Mouse (Mus musculus) lung, embryonic 16.5 days (tissue): ENCODE measurements around the gene Cd40. TPM values are rescaled to one million over a fixed set of nuclear protein-coding genes. Genes with fewer than 3 reads are reported as not detected.

Experiments used
- ATAC-seq: fragments of 200-750 bp; cut with Nextera tagmentation; 2 replicates; pipeline ENCODE4 v1.8.0; 2017; ENCODE audit warnings: low read depth, mild to moderate bottlenecking, moderate library complexity
- H3K27ac ChIP-seq: fragments of 300-500 bp; sonication (generic); 2 replicates; pipeline ENCODE4 v1.5.1; 2014; ENCODE audit warnings: mild to moderate bottlenecking, control low read depth, low read length
- H3K27me3 ChIP-seq: fragments of 300-500 bp; sonication (generic); 2 replicates; pipeline ENCODE4 v1.6.1; 2014; ENCODE audit warnings: low read depth, low read length, mixed read lengths; ENCODE audit not compliant: control insufficient read depth, insufficient read depth
- H3K36me3 ChIP-seq: fragments of 300-500 bp; sonication (generic); 2 replicates; pipeline ENCODE4 v1.6.1; 2014; ENCODE audit warnings: low read length; ENCODE audit not compliant: control insufficient read depth, insufficient read depth
- H3K4me1 ChIP-seq: fragments of 300-500 bp; sonication (generic); replicated peaks from 2 replicates; pipeline ENCODE4 v1.6.1; 2014; ENCODE audit warnings: low read length, mixed read lengths; ENCODE audit not compliant: control insufficient read depth, insufficient read depth
- H3K4me2 ChIP-seq: fragments of 300-500 bp; sonication (generic); 2 replicates; pipeline ENCODE4 v1.6.1; 2014; ENCODE audit warnings: low read depth, low read length, control low read depth
- H3K4me3 ChIP-seq: fragments of 300-500 bp; sonication (generic); 2 replicates; pipeline ENCODE4 v1.5.1; 2014; ENCODE audit warnings: mild to moderate bottlenecking, low read length, control low read depth
- H3K9ac ChIP-seq: fragments of 300-500 bp; sonication (generic); 2 replicates; pipeline ENCODE4 v1.6.1; 2014; ENCODE audit warnings: low read length, control low read depth
- H3K9me3 ChIP-seq: fragments of 300-500 bp; sonication (generic); 2 replicates; pipeline ENCODE4 v1.6.1; 2016; ENCODE audit warnings: low read length; ENCODE audit not compliant: control insufficient read depth
- WGBS: fragments of 180-500 bp; shearing (Covaris S2); extraction: QIAGEN DNeasy Blood & Tissue Kit; methylation state at CpG from one replicate; pipeline ENCODE4 v1.1.7; 2014; 5-methylcytosine and 5-hydroxymethylcytosine counted together
- polyA plus RNA-seq: library from polyadenylated mRNA; unstranded; fragments of >200 nt; fragmentation: Nextera tagmentation; extraction: Ambion mirVana; gene quantifications from 2 replicates; pipeline ENCODE4 v1.2.1, GENCODE M21; 2015

Cd40 gene
- polyA plus RNA-seq, 1 experiment from 2014 or later: 41.9 TPM

DNA sequence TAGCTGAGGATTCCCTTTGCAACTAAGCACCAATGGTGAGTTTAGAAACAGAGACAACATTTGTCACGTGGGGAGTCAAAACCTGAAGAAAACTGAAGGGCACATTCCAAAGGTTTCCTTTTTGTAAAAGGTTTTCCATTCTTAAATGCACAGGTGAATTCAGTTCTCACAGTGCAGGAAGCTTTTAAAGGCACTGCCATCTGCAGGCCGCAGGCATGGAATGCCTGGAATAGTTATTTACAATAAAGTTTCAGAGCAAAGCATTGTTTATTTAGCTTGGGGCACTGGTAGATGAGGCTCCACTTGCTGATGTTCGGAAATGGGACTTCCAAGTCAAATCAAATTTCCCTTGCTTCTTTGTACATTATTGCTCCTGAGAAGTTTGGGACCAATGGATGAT, 22.9 kb upstream of the Cd40 start:
- no peak overlapping the region for H3K4me3 ChIP-seq
- no peaks in the 10 kb centered on the region for H3K36me3 ChIP-seq
- H3K9ac ChIP-seq: no peak overlapping the region
- peak overlapping the region; percentile 85; the same call in 1 of the 2 replicates for H3K4me2 ChIP-seq
- H3K4me1 ChIP-seq: peaks cover 15% of the 10 kb centered on the region
- no peak overlapping the region for H3K27ac ChIP-seq
- ATAC-seq: no peak
- H3K27me3 ChIP-seq: no peaks in the 10 kb centered on the region
- H3K9me3 ChIP-seq: no peaks in the 10 kb centered on the region
- WGBS: 32% methylated on average over 3 of the region's 3 CpGs

DNA sequence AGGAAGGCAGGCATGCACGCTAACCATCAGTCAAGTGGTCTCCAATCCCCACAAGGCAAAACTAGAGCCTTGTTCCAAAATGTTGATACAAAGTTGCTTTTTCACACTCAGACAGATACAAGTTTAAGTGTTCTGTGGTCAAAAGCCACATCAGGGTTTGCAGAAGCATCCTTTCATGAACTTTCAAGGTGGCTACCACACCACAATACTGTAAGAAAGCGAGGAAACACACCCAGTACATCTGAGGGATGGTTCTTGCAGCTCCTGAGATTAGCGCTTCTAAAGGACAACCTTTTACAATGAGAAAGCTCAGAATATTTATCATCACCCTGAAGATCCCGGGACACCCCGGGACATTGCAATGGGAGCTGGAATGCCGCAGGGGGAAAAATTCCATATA, 22.1 kb upstream of the Cd40 start:
- peak overlapping the region; percentile 97 for H3K9ac ChIP-seq
- peak overlapping the region; percentile 95 for H3K4me3 ChIP-seq
- peak overlapping the region; percentile 85 for H3K4me2 ChIP-seq
- peaks cover 15% of the 10 kb centered on the region for H3K4me1 ChIP-seq
- H3K9me3 ChIP-seq: no peaks in the 10 kb centered on the region
- ATAC-seq: no peak
- no peaks in the 10 kb centered on the region for H3K27me3 ChIP-seq
- no peak overlapping the region for H3K27ac ChIP-seq
- H3K36me3 ChIP-seq: no peaks in the 10 kb centered on the region
- 27% methylated on average over 6 of the region's 6 CpGs for WGBS

DNA sequence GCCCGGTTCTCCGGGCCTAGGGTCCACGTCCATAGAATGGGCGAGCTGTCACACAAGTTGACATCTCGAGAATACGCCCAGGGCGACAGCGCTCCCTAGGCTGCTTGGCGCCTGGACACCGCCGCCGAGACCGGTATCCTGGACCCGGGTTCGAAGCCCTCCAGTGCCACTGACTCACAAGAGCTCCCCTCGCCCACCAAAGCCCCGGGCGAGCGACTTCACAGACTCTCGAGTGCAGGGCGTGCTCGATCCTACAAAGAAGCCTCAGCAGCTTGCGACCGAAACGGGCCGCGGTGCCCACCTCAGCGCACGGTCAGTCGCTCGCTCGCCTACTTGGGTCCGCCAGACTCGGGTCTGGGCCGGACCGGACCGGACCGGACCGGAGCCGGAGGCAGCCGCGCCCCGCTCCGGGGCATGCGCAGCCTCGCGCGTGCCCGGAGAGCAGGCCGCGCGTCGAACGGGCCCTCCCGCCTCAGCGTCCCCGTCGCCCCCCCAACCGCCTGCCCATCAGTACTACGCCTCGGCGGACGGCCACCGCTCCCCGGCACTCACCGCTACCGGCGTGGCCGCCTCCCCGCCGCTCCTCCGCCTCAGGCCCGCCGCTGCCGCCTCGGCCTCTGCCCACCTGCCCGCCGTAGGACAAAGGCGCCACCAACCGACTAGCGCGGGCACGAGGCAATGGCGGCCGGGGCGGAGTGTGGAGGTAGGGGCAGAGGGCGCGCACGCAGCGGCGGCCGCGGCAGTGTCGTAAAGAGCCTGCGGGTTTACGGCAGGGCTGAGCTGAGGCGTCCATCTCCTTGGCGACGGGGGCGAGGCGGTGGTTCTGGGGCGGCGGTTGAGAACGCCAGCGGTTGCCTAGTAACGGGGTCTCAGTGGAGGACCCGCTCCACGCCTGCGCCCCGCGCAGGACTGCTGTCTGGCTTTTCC, 21.0 kb upstream of the Cd40 start, which contains the start of gene Ncoa5:
TSS of gene Ncoa5 (minus strand) at position 737 of the 927 bp plus-strand sequence.
- WGBS: under 1% methylated on average over 61 of the region's 111 CpGs
- peak within 1 kb of the TSS; percentile 62 for H3K27ac ChIP-seq
- H3K36me3 ChIP-seq: no peaks in the 10 kb centered on the region
- H3K4me2 ChIP-seq: peak within 1 kb of the TSS; percentile 85
- H3K4me1 ChIP-seq: peaks cover 15% of the 10 kb centered on the region
- H3K9me3 ChIP-seq: no peaks in the 10 kb centered on the region
- H3K9ac ChIP-seq: peak within 1 kb of the TSS; percentile 97
- H3K4me3 ChIP-seq: peak within 1 kb of the TSS; percentile 95
- H3K27me3 ChIP-seq: no peaks in the 10 kb centered on the region
- ATAC-seq: peak; percentile 99

DNA sequence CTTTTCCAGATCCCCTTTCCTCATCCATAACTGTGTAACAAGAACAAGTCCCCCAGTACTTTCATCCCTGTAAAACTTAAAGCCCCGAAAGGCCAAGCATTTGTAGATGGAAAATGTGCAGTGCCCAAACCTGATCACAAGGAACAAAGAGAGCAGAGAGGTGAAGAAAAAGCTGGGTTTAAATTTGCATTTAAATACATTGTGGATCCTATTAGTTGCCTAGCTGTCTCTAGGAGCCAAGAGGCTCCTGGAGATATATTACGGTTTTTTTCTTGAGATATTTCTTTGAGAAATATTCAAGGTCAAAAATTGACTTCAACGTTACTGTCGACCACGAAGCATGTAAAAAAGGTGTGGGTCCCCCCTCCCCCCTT, 20.4 kb upstream of the Cd40 start:
- peaks cover 15% of the 10 kb centered on the region for H3K4me1 ChIP-seq
- H3K9me3 ChIP-seq: no peaks in the 10 kb centered on the region
- WGBS: 48% methylated on average over 5 of the region's 5 CpGs
- H3K36me3 ChIP-seq: no peaks in the 10 kb centered on the region
- H3K27me3 ChIP-seq: no peaks in the 10 kb centered on the region
- H3K4me2 ChIP-seq: peak overlapping the region; percentile 46
- no peak for ATAC-seq
- H3K4me3 ChIP-seq: peak overlapping the region; percentile 95; the same call in 1 of the 2 replicates
- H3K9ac ChIP-seq: no peak overlapping the region
- no peak overlapping the region for H3K27ac ChIP-seq

DNA sequence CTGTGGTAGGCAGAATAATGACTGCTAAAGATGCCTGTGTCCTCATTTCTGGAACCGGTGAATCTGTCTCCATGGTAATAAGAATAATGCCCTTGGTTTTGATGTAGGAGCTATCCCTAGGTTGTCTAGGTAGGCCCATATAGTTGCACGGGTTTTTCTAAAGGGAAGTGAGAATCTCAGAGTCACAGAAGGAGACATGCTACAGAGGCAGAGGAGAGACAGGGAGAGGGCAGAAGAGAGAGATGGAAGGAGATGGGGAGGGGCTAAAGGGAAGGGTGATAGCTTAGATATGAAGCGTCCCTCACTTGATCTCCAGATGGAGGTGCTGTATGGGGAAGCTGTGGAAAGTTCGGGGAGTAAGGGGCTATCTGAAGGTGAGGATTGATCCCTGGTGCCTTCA, 18.0 kb upstream of the Cd40 start:
- no peak for ATAC-seq
- Histone ChIP-seq H3K27ac (no peak overlapping the region), H3K27me3 (no peaks in the 10 kb centered on the region), H3K9me3 (no peaks in the 10 kb centered on the region), H3K4me1 (peaks cover 11% of the 10 kb centered on the region), H3K4me3 (no peak overlapping the region), H3K36me3 (no peaks in the 10 kb centered on the region), H3K4me2 (no peak overlapping the region), H3K9ac (no peak overlapping the region)
- WGBS: 65% methylated on average over 4 of the region's 4 CpGs

DNA sequence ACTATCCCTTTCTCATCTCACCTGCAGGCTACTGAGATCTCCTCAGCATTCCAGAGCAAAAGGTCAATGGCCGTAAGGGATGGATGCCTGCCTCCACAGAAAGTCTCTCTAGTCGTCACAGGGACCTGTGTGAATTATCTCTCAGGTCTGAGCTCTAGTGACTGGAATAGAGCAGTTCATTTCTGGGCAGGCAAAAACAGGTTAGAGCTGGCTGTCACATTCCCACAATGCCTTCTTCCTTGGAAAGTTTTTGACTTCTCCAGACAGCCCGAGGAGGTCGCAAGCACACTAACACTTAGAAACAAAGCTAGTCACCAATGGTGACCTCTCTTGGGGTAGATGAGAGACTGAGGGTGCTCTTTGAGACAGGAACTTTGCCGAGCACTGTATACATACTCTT, 13.3 kb upstream of the Cd40 start:
- H3K4me1 ChIP-seq: no peaks in the 10 kb centered on the region
- H3K27ac ChIP-seq: no peak overlapping the region
- H3K4me2 ChIP-seq: no peak overlapping the region
- no peak for ATAC-seq
- H3K9ac ChIP-seq: no peak overlapping the region
- no peak overlapping the region for H3K4me3 ChIP-seq
- no peaks in the 10 kb centered on the region for H3K9me3 ChIP-seq
- 55% methylated on average over 5 of the region's 5 CpGs for WGBS
- H3K27me3 ChIP-seq: no peaks in the 10 kb centered on the region; the same call in 1 of the 2 replicates
- H3K36me3 ChIP-seq: no peaks in the 10 kb centered on the region

DNA sequence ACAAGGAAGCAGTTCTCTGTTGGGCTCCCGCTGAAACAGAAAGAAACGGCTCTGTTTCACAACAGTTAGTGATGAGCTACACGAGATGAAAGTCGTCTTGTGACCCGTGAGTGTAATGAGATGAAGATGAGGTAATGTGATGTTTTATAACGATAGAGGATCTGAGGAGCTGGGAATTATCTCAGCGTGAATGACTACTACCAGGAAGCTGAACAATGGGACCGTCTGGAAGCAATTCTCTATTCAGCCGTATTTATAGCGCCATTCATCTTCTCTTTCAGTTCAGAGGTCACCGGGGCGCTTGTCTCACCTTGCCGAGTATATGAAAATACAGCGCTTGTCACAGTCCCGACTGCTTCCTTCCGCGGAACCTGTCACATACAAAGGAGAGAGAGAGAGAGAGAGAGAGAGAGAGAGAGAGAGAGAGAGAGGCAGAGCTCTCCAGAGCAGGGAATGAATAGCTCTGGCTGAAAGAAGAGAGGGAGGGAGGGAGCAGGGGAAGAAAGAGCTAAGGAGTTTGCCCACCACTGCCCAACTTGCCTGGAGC, 12.3 kb upstream of the Cd40 start:
- H3K4me1 ChIP-seq: no peaks in the 10 kb centered on the region
- ATAC-seq: no peak
- H3K27ac ChIP-seq: no peak overlapping the region
- H3K36me3 ChIP-seq: no peaks in the 10 kb centered on the region
- no peaks in the 10 kb centered on the region for H3K9me3 ChIP-seq
- WGBS: 20% methylated on average over 17 of the region's 17 CpGs
- no peak overlapping the region for H3K9ac ChIP-seq
- no peak overlapping the region for H3K4me2 ChIP-seq
- H3K27me3 ChIP-seq: no peaks in the 10 kb centered on the region; the same call in 1 of the 2 replicates
- no peak overlapping the region for H3K4me3 ChIP-seq

DNA sequence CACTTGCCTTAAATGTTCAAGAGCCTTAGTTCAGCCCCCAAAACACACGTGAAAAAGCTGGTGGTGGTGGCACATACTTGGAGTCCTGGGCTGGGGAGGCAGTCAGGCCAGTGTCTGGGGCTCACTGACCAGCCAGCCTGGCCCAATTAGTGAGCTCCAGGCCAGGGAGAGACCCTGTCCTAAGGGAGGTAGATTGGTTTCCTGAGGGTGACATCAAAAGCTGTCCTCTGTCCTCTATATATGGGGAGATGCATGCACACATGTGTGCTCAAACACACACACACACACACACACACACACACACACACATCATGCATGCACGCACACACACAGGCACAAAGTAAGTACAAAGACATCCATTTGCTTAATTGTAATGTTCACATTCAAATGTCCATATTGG, 11.7 kb upstream of the Cd40 start:
- Histone ChIP-seq H3K4me1 (no peaks in the 10 kb centered on the region), H3K9me3 (no peaks in the 10 kb centered on the region), H3K27ac (no peak overlapping the region), H3K27me3 (no peaks in the 10 kb centered on the region; the same call in 1 of the 2 replicates), H3K36me3 (no peaks in the 10 kb centered on the region), H3K9ac (no peak overlapping the region), H3K4me3 (no peak overlapping the region), H3K4me2 (no peak overlapping the region)
- no peak for ATAC-seq
- 55% methylated on average over 2 of the region's 2 CpGs for WGBS

DNA sequence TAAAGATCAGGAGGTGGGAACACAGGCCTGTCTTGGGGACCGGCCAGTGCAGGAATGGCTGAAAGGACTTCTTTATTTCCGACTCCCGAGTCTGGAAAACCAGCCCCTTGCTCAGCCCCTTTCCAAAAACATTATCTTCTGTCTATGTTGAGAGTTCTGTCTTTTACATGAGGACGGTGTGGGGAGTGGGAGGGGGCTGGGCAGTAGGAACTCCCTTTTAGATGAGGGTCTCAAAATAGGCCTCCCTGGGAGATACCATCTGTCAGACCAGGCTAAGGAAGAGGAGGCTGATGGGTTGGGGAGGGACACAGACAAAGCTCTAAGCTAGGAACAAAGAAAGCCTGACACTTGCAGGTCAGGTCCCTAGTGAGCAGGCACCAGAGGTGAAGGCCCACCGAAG, 6.4 kb upstream of the Cd40 start:
- no peaks in the 10 kb centered on the region for H3K9me3 ChIP-seq
- H3K36me3 ChIP-seq: no peaks in the 10 kb centered on the region
- ATAC-seq: no peak
- no peak overlapping the region for H3K4me3 ChIP-seq
- no peak overlapping the region for H3K9ac ChIP-seq
- H3K27ac ChIP-seq: no peak overlapping the region
- WGBS: 54% methylated on average over 5 of the region's 5 CpGs
- H3K4me2 ChIP-seq: no peak overlapping the region
- H3K27me3 ChIP-seq: no peaks in the 10 kb centered on the region
- H3K4me1 ChIP-seq: no peaks in the 10 kb centered on the region
